Mouse (Mus musculus): ENCODE measurements around the gene Wdr70.

DNA sequence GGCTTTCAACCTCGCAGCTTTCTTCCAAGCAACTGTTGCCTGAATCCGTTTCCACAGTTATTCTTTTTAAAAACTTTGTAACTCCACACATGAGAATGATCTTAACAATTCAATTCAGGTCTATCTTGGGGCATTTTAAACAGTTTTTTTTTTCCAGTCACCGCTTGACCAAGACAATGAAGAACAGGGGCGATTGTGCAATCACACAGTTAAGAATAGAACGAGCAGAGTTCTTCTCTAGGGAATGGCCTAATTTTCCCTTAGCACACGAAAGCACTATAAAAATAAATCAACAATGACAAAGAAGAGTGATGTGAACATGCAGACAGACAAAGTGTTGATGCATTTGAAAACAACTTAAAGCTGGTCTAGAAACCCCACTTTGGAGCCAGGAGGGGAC lies 223.1 kb downstream of the Wdr70 start:
- TF ChIP-seq POLR2A (IDR thresholded peaks at IDR 0.05; ENCODE audit: low read depth, low read length): no peak
- TF ChIP-seq CTCF (IDR thresholded peaks at IDR 0.05; ENCODE audit: extremely low read depth, insufficient read length, insufficient replicate concordance, low read depth, low read length): no peak
